Mouse (Mus musculus): ENCODE measurements around the gene Coro6. TPM values are rescaled to one million over a fixed set of nuclear protein-coding genes. Genes with fewer than 3 reads are reported as not detected.
A peak's percentile ranks its signal among the peaks of the same experiment; 100 is the strongest.

Gene Coro6
- 2.7 TPM in 2 replicates for polyA plus RNA-seq (2012; rRNA removed)

GRCm38 (mm10) chr11:77462283-77463100, at the start of gene Coro6:
TSS of gene Coro6 (plus strand) at chr11:77462411.
- Histone ChIP-seq H3K4me1 (ENCODE audit: control insufficient read depth, insufficient read depth, low read length) (peaks cover 14% of the 10 kb centered on the region), H3K27me3 (ENCODE audit: control insufficient read depth, insufficient read depth, low read length) (no peaks in the 10 kb centered on the region), H3K4me3 (ENCODE audit: control insufficient read depth, low read depth, low read length) (peak within 1 kb of the TSS; percentile 83), H3K36me3 (ENCODE audit: control insufficient read depth, insufficient read depth, low read length) (no peaks in the 10 kb centered on the region), H3K27ac (ENCODE audit: control insufficient read depth, insufficient read depth, low read depth, low read length) (no peak within 1 kb of the TSS)
- TF ChIP-seq CTCF (IDR thresholded peaks at IDR 0.05; ENCODE audit: control insufficient read depth, insufficient read depth, insufficient replicate concordance, low read depth, low read length), result no peak
- TF ChIP-seq POLR2A (IDR thresholded peaks at IDR 0.05; ENCODE audit: control insufficient read depth, low read depth, low read length), result no peak

GRCm38 (mm10) chr11:77414141-77414839, 47.9 kb upstream of the Coro6 start:
- no peak for TF ChIP-seq CTCF (IDR thresholded peaks at IDR 0.05; ENCODE audit: control insufficient read depth, insufficient read depth, insufficient replicate concordance, low read depth, low read length)
- no peak for TF ChIP-seq POLR2A (IDR thresholded peaks at IDR 0.05; ENCODE audit: control insufficient read depth, low read depth, low read length)
- Histone ChIP-seq H3K36me3 (ENCODE audit: control insufficient read depth, insufficient read depth, low read length) (peaks cover 2% of the 10 kb centered on the region; the same call in 1 of the 2 replicates), H3K4me1 (ENCODE audit: control insufficient read depth, insufficient read depth, low read length) (no peaks in the 10 kb centered on the region), H3K27me3 (ENCODE audit: control insufficient read depth, insufficient read depth, low read length) (no peaks in the 10 kb centered on the region), H3K27ac (ENCODE audit: control insufficient read depth, insufficient read depth, low read depth, low read length) (no peak overlapping the region), H3K4me3 (ENCODE audit: control insufficient read depth, low read depth, low read length) (no peak overlapping the region)

- H3K36me3 ChIP-seq (ENCODE audit: control insufficient read depth, insufficient read depth, low read length), result no peaks in the 10 kb centered on the region
- H3K27ac ChIP-seq (ENCODE audit: control insufficient read depth, insufficient read depth, low read depth, low read length), result no peak overlapping the region
- TF ChIP-seq CTCF (IDR thresholded peaks at IDR 0.05; ENCODE audit: control insufficient read depth, insufficient read depth, insufficient replicate concordance, low read depth, low read length) (no peak), POLR2A (IDR thresholded peaks at IDR 0.05; ENCODE audit: control insufficient read depth, low read depth, low read length) (no peak)
- no peaks in the 10 kb centered on the region for H3K4me1 ChIP-seq (ENCODE audit: control insufficient read depth, insufficient read depth, low read length)
- no peaks in the 10 kb centered on the region for H3K27me3 ChIP-seq (ENCODE audit: control insufficient read depth, insufficient read depth, low read length)
- H3K4me3 ChIP-seq (ENCODE audit: control insufficient read depth, low read depth, low read length), result no peak overlapping the region
Measured at GRCm38 (mm10) chr11:77416212-77417000, 45.8 kb upstream of the Coro6 start.

GRCm38 (mm10) chr11:77418021-77418420, 44.2 kb upstream of the Coro6 start:
- Histone ChIP-seq H3K36me3 (ENCODE audit: control insufficient read depth, insufficient read depth, low read length) (no peaks in the 10 kb centered on the region), H3K27ac (ENCODE audit: control insufficient read depth, insufficient read depth, low read depth, low read length) (no peak overlapping the region), H3K4me1 (ENCODE audit: control insufficient read depth, insufficient read depth, low read length) (no peaks in the 10 kb centered on the region), H3K27me3 (ENCODE audit: control insufficient read depth, insufficient read depth, low read length) (no peaks in the 10 kb centered on the region), H3K4me3 (ENCODE audit: control insufficient read depth, low read depth, low read length) (no peak overlapping the region)
- TF ChIP-seq CTCF (IDR thresholded peaks at IDR 0.05; ENCODE audit: control insufficient read depth, insufficient read depth, insufficient replicate concordance, low read depth, low read length) (no peak), POLR2A (IDR thresholded peaks at IDR 0.05; ENCODE audit: control insufficient read depth, low read depth, low read length) (no peak)

- peak overlapping the region; percentile 54; the same call in 1 of the 2 replicates for H3K27ac ChIP-seq (ENCODE audit: control insufficient read depth, insufficient read depth, low read depth, low read length)
- peak; percentile 35; the same call in 1 of the 2 replicates for TF ChIP-seq POLR2A (IDR thresholded peaks at IDR 0.05; ENCODE audit: control insufficient read depth, low read depth, low read length)
- TF ChIP-seq CTCF (IDR thresholded peaks at IDR 0.05; ENCODE audit: control insufficient read depth, insufficient read depth, insufficient replicate concordance, low read depth, low read length), result no peak
- H3K36me3 ChIP-seq (ENCODE audit: control insufficient read depth, insufficient read depth, low read length), result no peaks in the 10 kb centered on the region; the same call in 1 of the 2 replicates
- no peaks in the 10 kb centered on the region for H3K4me1 ChIP-seq (ENCODE audit: control insufficient read depth, insufficient read depth, low read length)
- no peaks in the 10 kb centered on the region for H3K27me3 ChIP-seq (ENCODE audit: control insufficient read depth, insufficient read depth, low read length)
- H3K4me3 ChIP-seq (ENCODE audit: control insufficient read depth, low read depth, low read length), result no peak overlapping the region
Measured at GRCm38 (mm10) chr11:77423175-77423859, 38.9 kb upstream of the Coro6 start.

- Histone ChIP-seq H3K36me3 (ENCODE audit: control insufficient read depth, insufficient read depth, low read length) (no peaks in the 10 kb centered on the region; the same call in 1 of the 2 replicates), H3K27ac (ENCODE audit: control insufficient read depth, insufficient read depth, low read depth, low read length) (no peak overlapping the region), H3K27me3 (ENCODE audit: control insufficient read depth, insufficient read depth, low read length) (no peaks in the 10 kb centered on the region), H3K4me1 (ENCODE audit: control insufficient read depth, insufficient read depth, low read length) (no peaks in the 10 kb centered on the region), H3K4me3 (ENCODE audit: control insufficient read depth, low read depth, low read length) (no peak overlapping the region)
- no peak for TF ChIP-seq CTCF (IDR thresholded peaks at IDR 0.05; ENCODE audit: control insufficient read depth, insufficient read depth, insufficient replicate concordance, low read depth, low read length)
Measured at GRCm38 (mm10) chr11:77428446-77428845, 33.8 kb upstream of the Coro6 start.

All from testis, adult 2 months (tissue).